Mouse (Mus musculus) myocyte (in vitro differentiated cells): ENCODE measurements around the gene Ccp110.

ENCODE experiments used
- POLR2A ChIP-seq: IDR thresholded peaks from one replicate; pipeline ENCODE4 v1.6.1; 2011; ENCODE audit warnings: low read depth, mild to moderate bottlenecking, control low read depth, moderate library complexity; ENCODE audit not compliant: insufficient read length
- TCF3 ChIP-seq: IDR thresholded peaks from one replicate; pipeline ENCODE4 v1.6.1; 2011; ENCODE audit warnings: low read depth, control low read depth; ENCODE audit not compliant: insufficient read length
- USF1 ChIP-seq: IDR thresholded peaks from one replicate; pipeline ENCODE4 v1.6.1; 2011; ENCODE audit warnings: low read depth, mild to moderate bottlenecking, control low read depth, moderate library complexity

DNA sequence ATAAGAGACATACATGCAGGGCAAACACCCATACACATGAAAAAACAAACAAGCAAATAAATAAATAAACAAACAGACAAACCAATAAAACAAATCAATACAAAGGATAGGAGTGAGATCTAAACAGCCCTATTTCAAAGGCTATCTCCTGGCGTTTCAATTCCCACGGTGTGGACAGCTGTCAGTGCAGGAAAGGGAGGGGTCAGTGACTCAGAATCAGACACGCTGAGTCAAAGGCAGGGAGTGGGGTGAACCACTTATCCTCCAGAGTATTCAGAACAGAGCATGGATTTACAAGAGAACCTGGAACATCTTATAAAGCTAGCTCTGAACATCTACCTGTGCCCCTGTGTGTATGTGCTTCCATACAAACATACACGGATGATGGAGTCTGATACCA is 15.2 kb upstream of the Ccp110 start:
- TF ChIP-seq USF1 (no peak), POLR2A (no peak), TCF3 (no peak)
